Mouse (Mus musculus): ENCODE results near the gene Selplg. TPM values are rescaled to one million over a fixed set of nuclear protein-coding genes. Genes with fewer than 3 reads are reported as not detected.

The Selplg gene
- total and polyA plus RNA-seq, 2 experiments from 2014 or later, result 1.9 to 3.1 TPM

GRCm38 (mm10) chr5:113776896-113777226, 55.6 kb downstream of the Selplg start:
- no peak for TF ChIP-seq CTCF (IDR thresholded peaks at IDR 0.05)
- Histone ChIP-seq H3K27ac (ENCODE audit: low read depth, low read length) (no peak overlapping the region), H3K9ac (replicated peaks; ENCODE audit: low read length, poor library complexity, severe bottlenecking) (no peak overlapping the region), H3K4me1 (ENCODE audit: insufficient read depth, low read length) (no peaks in the 10 kb centered on the region), H3K4me2 (ENCODE audit: low read depth, low read length, poor library complexity, severe bottlenecking) (no peak overlapping the region), H3K27me3 (ENCODE audit: insufficient read depth, low read length) (no peaks in the 10 kb centered on the region), H3K9me3 (ENCODE audit: low read length) (no peaks in the 10 kb centered on the region), H3K4me3 (ENCODE audit: low read depth, low read length) (no peak overlapping the region), H3K36me3 (ENCODE audit: insufficient read depth, low read length) (peaks cover 34% of the 10 kb centered on the region)
- DNase-seq (ENCODE audit: low spot score) (no peak), ATAC-seq (ENCODE audit: low FRiP score) (no peak)
- 82% methylated on average over 8 of the region's 8 CpGs for WGBS

DNA sequence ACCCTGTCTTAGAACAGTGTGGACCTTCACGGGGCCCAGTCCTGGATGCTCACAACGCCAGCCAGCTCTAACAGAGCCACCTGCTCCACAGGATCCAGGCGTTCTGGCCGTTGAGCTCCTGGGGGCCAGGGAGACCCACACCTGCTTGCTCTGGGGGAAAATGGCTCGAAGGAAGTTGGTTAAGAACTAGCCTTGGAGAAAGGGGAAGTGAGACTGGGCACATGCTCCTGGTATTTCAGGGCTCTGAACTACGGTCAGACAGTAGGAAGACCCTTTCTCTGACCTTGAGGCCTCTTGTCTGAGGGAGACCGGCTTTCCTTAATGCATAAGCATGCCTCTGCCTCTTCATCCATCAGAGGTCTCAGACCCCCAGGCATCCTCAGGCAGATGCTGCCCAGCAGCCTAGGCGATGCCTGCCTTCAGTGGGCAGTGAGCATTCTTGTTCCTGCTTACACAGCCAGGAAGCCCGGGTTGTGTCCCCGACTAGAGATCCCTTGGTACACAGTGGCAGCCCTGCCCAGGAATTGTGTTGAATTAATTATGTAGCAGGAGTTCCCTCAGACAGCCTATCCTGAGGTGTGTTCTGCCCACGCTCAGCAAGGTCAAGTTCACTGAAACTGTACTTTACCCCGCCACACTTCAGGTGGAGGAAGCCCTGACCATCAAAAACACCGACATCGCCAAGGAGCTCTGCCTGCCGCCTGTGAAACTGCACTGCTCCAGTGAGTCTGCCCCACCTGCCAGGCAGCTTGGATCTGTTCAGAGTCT, 56.1 kb downstream of the Selplg start:
- TF ChIP-seq CTCF (IDR thresholded peaks at IDR 0.05), result no peak
- H3K27me3 ChIP-seq (ENCODE audit: insufficient read depth, low read length), result no peaks in the 10 kb centered on the region
- no peak overlapping the region for H3K4me3 ChIP-seq (ENCODE audit: low read depth, low read length)
- no peaks in the 10 kb centered on the region for H3K4me1 ChIP-seq (ENCODE audit: insufficient read depth, low read length)
- no peak overlapping the region for H3K27ac ChIP-seq (ENCODE audit: low read depth, low read length)
- no peak for ATAC-seq (ENCODE audit: low FRiP score)
- no peak for DNase-seq (ENCODE audit: low spot score)
- WGBS, result 93% methylated on average over 15 of the region's 15 CpGs
- H3K9ac ChIP-seq (replicated peaks; ENCODE audit: low read length, poor library complexity, severe bottlenecking), result no peak overlapping the region
- no peaks in the 10 kb centered on the region for H3K9me3 ChIP-seq (ENCODE audit: low read length)
- peaks cover 34% of the 10 kb centered on the region for H3K36me3 ChIP-seq (ENCODE audit: insufficient read depth, low read length)
- H3K4me2 ChIP-seq (ENCODE audit: low read depth, low read length, poor library complexity, severe bottlenecking), result no peak overlapping the region

DNA sequence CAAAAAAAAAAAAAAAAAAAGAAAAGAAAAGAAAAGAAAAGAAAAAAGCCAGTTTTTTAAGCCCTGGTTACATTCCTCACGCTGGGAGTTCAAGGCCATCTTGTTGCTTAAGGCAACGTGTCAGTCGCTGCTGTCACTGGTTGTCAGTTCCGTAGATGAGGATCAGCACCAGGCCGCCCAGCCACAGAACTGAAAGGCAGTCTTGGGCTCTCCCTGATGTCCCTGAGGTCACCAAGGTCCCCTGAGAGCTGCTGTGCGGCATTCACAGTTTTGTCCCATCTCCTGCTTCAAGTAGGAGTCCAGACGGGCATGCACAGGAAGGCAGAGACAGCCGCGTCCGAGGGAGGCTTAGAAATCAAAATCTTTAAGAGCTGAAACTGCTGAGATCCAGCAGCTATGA, 56.9 kb downstream of the Selplg start:
- 89% methylated on average over 10 of the region's 10 CpGs for WGBS
- DNase-seq (ENCODE audit: low spot score), result no peak

GRCm38 (mm10) chr5:113773664-113774063, 58.8 kb downstream of the Selplg start:
- no peak overlapping the region for H3K27ac ChIP-seq (ENCODE audit: low read depth, low read length)
- peak overlapping the region; percentile 95 for H3K4me2 ChIP-seq (ENCODE audit: low read depth, low read length, poor library complexity, severe bottlenecking)
- under 1% methylated on average over 7 of the region's 7 CpGs for WGBS
- H3K27me3 ChIP-seq (ENCODE audit: insufficient read depth, low read length), result no peaks in the 10 kb centered on the region
- H3K9me3 ChIP-seq (ENCODE audit: low read length), result no peaks in the 10 kb centered on the region
- peaks cover 30% of the 10 kb centered on the region for H3K36me3 ChIP-seq (ENCODE audit: insufficient read depth, low read length)
- ATAC-seq (ENCODE audit: low FRiP score), result no peak
- H3K4me3 ChIP-seq (ENCODE audit: low read depth, low read length), result peak overlapping the region; percentile 100; the same call in 1 of the 2 replicates
- peak; percentile 91 for TF ChIP-seq CTCF (IDR thresholded peaks at IDR 0.05)
- peaks cover 9% of the 10 kb centered on the region; the same call in 1 of the 2 replicates for H3K4me1 ChIP-seq (ENCODE audit: insufficient read depth, low read length)
- H3K9ac ChIP-seq (replicated peaks; ENCODE audit: low read length, poor library complexity, severe bottlenecking), result no peak overlapping the region
- peak; percentile 83 for DNase-seq (ENCODE audit: low spot score)

More for the DNA sequence above, 56.9 kb downstream of the Selplg start:
- Histone ChIP-seq H3K9me3 (ENCODE audit: low read length) (no peaks in the 10 kb centered on the region), H3K27me3 (ENCODE audit: insufficient read depth, low read length) (no peaks in the 10 kb centered on the region), H3K36me3 (ENCODE audit: insufficient read depth, low read length) (peaks cover 34% of the 10 kb centered on the region), H3K4me3 (ENCODE audit: low read depth, low read length) (no peak overlapping the region), H3K9ac (replicated peaks; ENCODE audit: low read length, poor library complexity, severe bottlenecking) (no peak overlapping the region), H3K27ac (ENCODE audit: low read depth, low read length) (no peak overlapping the region), H3K4me2 (ENCODE audit: low read depth, low read length, poor library complexity, severe bottlenecking) (no peak overlapping the region), H3K4me1 (ENCODE audit: insufficient read depth, low read length) (no peaks in the 10 kb centered on the region)
- no peak for ATAC-seq (ENCODE audit: low FRiP score)
- no peak for TF ChIP-seq CTCF (IDR thresholded peaks at IDR 0.05)

DNA sequence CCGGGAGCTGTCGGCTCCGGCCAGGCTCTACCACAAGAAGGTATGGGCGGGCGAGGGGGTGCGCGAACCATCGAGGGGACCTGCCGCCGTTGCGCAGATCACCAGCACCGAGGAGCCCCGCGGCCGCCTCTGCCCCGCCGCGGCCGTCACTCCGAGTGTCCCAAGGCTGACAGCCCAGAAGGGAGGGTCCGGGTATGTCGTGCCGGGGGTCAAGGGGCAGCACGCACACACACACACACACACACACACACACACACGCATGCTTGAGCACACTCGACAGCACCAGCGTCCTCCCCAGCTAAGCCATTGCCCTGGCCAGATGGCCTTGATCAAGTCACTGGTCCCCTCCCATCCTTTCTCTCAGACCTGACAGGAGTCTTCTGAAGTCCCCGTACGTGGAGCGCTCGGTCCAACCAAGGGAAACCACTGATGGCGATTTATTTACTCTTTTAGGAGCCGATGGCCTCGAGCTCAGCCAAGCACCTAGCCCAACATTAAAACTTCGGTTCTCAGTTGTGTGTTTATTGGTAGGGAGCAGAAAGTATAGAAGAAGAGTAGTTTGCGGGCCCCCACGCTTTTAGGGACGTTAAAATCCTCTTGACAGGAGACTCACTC, 59.4 kb downstream of the Selplg start:
- H3K9me3 ChIP-seq (ENCODE audit: low read length), result no peaks in the 10 kb centered on the region
- peaks cover 24% of the 10 kb centered on the region for H3K36me3 ChIP-seq (ENCODE audit: insufficient read depth, low read length)
- WGBS, result 2% methylated on average over 29 of the region's 38 CpGs
- H3K27me3 ChIP-seq (ENCODE audit: insufficient read depth, low read length), result no peaks in the 10 kb centered on the region
- peaks cover 9% of the 10 kb centered on the region; the same call in 1 of the 2 replicates for H3K4me1 ChIP-seq (ENCODE audit: insufficient read depth, low read length)
- no peak for TF ChIP-seq CTCF (IDR thresholded peaks at IDR 0.05)
- ATAC-seq (ENCODE audit: low FRiP score) (peak; percentile 36), DNase-seq (ENCODE audit: low spot score) (no peak)
- H3K4me2 ChIP-seq (ENCODE audit: low read depth, low read length, poor library complexity, severe bottlenecking), result peak overlapping the region; percentile 95
- peak overlapping the region; percentile 67 for H3K9ac ChIP-seq (replicated peaks; ENCODE audit: low read length, poor library complexity, severe bottlenecking)
- peak overlapping the region; percentile 99; the same call in 1 of the 2 replicates for H3K27ac ChIP-seq (ENCODE audit: low read depth, low read length)
- peak overlapping the region; percentile 100 for H3K4me3 ChIP-seq (ENCODE audit: low read depth, low read length)

- H3K36me3 ChIP-seq (ENCODE audit: insufficient read depth, low read length), result peaks cover 24% of the 10 kb centered on the region
- H3K9ac ChIP-seq (replicated peaks; ENCODE audit: low read length, poor library complexity, severe bottlenecking), result peak within 1 kb of the TSS; percentile 95
- H3K4me2 ChIP-seq (ENCODE audit: low read depth, low read length, poor library complexity, severe bottlenecking), result peak within 1 kb of the TSS; percentile 95
- DNase-seq (ENCODE audit: low spot score) (peak; percentile 96), ATAC-seq (ENCODE audit: low FRiP score) (peak; percentile 86)
- no peaks in the 10 kb centered on the region for H3K27me3 ChIP-seq (ENCODE audit: insufficient read depth, low read length)
- peaks cover 9% of the 10 kb centered on the region; the same call in 1 of the 2 replicates for H3K4me1 ChIP-seq (ENCODE audit: insufficient read depth, low read length)
- TF ChIP-seq CTCF (IDR thresholded peaks at IDR 0.05), result no peak
- no peaks in the 10 kb centered on the region for H3K9me3 ChIP-seq (ENCODE audit: low read length)
- under 1% methylated on average over 47 of the region's 49 CpGs for WGBS
- H3K27ac ChIP-seq (ENCODE audit: low read depth, low read length), result peak within 1 kb of the TSS; percentile 99
- H3K4me3 ChIP-seq (ENCODE audit: low read depth, low read length), result peak within 1 kb of the TSS; percentile 100
Measured at GRCm38 (mm10) chr5:113772450-113772895, 60.0 kb downstream of the Selplg start, which contains the start of the genes Sart3 and Iscu. Gene Sart3, minus strand, starts transcription at chr5:113772510. Gene Iscu, plus strand, starts transcription at chr5:113772748.
